Mouse (Mus musculus) kidney, postnatal 10 days (tissue): ENCODE results near the gene Lars2.
"Not testable (repeated sequence)": the region's sequence is repeated elsewhere in the genome, so short reads cannot be mapped to it uniquely, and the experiment has no call there.

Experiments used
- DNase-seq: peaks from one replicate; pipeline ENCODE4 v3.0.0; 2021; ENCODE audit warnings: mixed read lengths

Lars2 gene

GRCm38 (mm10) chr9:123366708-123367385 lies at the start of gene Lars2:
Lars2 (plus strand) TSS chr9:123366927.
- DNase-seq = peak; percentile 96

DNA sequence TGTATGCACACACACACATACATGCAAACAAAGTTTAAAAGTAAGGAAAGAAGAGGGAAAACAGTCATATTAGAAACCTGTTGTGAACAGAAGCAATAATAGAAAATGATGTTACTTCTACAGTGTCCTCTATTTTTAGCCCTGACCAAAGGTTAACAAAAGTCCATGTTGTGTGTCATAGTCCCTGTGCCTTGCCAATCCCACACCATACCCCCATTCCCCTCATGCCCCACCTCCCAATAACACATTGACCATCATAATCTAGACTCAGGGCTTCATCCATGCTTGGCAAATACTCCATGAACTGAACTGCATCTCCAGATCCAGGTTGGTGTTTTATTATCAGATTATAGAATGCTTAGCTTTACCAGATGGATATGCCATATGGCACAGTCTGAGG lies 40.6 kb upstream of the Lars2 start:
- no peak for DNase-seq

- no peak for DNase-seq
Measured at GRCm38 (mm10) chr9:123328336-123328735, 38.4 kb upstream of the Lars2 start.

GRCm38 (mm10) chr9:123329831-123330230 lies 36.9 kb upstream of the Lars2 start:
- DNase-seq = peak; percentile 13

DNA sequence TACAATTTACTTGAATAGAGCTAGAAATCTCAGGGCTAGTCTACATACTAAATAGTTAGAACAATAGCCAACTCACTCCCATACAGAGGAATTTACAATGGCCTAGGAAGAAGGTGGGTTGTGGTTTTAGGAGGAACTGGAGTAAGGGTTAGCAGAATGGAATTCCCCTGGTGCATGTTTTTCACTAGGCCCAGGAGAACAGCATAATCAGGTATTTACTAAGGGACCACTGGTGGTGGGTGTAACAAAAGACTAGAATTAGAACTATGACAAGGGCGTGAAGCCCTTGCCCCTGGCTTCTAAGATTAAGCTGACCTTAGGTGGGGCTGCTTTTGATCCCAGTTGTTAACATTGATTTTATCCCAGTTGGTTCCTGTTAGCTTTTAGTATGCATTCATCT lies 36.5 kb upstream of the Lars2 start:
- not testable (repeated sequence) for DNase-seq

DNA sequence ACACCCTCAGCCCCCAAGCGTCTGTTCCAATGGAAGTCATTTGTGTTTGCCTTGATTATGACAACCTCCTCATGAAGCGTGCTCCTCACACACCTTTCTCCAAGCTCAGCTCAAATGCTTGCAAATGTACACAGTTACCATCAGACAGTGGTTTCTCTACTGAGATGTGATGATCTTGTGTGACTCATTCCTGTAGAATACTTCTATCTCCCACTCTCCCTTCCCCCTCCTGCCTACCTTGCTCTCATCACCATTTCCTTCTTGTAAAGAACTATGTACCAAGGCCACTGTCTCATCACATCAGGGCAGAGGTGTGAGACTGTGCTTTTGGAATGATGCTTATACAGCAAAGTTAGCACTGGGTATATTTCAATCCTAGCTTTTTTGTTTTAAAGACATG lies 33.2 kb upstream of the Lars2 start:
- no peak for DNase-seq

- no peak for DNase-seq
Measured at GRCm38 (mm10) chr9:123335044-123335670, 31.6 kb upstream of the Lars2 start.

- DNase-seq = peak; percentile 11
Measured at GRCm38 (mm10) chr9:123339651-123340144, 27.0 kb upstream of the Lars2 start.

DNA sequence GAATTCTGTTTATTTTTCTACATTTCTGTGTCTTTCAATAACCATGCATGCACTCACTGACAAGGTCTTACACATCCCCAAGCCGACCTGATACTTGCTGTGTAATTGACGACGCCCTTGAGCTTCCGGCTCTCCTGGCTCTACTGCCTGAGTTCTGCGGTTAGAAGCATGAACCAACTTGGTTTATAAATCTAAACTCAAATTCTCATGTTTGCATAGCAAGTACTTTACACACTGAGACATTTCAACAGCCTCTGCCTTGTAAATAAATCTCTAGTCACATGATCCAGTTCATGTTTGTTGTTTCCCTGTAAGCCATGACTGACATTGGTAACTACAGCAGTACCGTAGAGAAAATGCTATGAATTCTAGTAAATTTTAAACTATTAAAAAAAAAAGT lies 25.5 kb upstream of the Lars2 start:
- DNase-seq = no peak

DNA sequence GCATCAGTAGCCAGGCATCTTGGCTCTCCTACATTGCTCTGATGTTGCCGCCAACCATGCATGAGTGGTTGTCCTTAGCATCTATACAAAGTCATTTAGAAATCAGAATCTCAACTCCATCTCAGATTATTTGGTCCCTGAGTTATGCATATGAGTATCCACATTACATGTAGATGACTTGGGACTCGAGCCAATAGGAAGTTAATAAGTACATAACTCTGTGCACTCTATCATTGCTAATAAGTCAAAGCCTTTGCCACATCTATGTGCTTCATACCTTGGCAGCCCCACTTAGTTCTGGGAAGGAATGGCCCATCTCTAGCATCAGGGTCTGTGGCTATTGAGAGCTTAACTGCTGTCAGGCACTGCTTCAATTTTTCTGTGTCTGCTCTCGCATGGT lies 23.7 kb upstream of the Lars2 start:
- DNase-seq = peak; percentile 12

DNA sequence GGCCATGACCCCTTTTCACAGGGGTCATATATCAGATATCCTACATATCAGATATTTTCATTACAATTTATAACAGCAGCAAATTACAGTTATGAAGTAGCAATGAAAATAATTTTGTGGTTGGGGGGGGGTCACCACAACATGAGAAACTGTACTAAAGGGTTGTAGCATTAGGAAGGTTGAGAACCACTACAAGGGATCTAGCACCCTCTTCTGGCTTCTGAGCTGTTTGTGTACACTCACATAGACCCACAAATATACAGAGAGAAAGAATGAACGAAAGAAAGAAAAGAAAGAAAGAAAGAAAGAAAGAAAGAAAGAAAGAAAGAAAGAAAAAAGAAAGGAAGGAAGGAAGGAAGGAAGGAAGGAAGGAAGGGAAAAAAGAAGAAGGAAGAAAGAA lies 17.4 kb upstream of the Lars2 start:
- not testable (repeated sequence) for DNase-seq

DNA sequence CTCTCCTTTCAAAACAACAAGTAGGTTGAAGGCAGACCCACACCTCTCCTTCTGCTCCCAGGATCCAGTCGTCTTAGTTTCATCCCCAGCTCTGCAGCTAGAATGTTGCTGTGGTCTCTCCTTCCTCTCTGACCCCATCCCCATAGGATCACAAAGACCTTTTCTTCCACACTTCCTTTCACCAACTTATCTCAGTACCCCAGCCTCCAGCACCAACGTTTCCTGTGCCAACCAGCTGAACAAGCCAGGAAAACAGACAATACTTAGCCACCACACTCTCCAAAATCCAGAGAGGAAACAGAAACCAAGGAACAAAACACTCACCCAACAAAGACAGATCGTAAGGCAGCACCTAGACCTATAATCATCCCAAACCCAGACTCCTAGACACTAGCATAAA lies 6.7 kb upstream of the Lars2 start:
- no peak for DNase-seq

DNA sequence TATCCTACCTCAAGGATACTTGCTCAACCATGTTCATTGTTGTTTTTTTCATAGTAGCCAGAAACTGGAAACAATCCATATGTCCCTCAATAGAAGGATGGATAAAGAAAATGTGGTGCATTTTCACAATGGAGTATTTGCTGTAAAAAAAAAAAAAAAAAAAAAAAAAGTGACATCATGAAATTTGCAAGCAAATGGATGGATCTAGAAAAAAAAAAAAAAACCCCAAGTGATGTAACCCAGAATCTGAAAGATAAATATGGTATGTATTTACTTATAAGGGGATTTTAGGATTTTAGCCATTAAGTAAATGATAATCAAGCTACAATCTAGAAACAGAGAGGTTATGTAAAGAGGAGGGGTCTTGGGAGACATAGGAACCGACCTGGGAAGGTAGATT lies 1.4 kb upstream of the Lars2 start:
- no peak for DNase-seq

DNA sequence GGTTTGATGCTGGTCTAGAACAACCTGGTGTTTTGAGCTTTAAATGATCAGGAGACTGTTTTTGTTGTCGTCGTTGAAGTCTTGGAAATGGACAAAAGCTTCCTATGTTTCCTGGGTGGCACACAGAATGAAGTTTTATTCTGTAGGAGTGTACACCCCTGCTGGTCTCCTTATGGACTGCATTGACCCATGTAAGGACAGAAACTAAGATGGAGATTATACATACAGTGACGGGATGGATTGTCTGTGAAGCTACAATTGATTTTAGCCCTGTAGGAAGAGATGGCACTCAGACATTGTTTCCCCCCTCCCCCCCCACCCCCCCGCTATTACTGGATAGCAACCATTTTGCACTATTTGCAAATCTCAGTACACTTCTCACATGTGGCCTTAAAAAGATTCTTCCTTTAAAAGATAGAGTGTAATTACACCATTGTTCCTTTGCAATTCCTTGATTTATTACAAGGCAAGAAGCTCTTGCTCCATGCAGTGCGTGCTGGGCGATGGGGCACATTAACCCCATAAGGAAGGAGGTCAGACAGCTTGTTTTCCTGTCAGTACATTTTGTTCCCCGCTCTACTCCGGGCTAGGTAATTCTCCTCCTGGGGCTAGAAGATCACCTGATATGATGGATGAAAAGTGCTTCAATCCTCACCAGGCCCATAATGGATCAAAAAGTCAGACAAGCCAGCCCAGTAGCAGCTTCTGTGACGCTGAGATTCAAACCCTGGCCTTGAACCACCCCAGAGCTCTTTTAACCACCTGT lies 602 bp upstream of the Lars2 start:
- no peak for DNase-seq

DNA sequence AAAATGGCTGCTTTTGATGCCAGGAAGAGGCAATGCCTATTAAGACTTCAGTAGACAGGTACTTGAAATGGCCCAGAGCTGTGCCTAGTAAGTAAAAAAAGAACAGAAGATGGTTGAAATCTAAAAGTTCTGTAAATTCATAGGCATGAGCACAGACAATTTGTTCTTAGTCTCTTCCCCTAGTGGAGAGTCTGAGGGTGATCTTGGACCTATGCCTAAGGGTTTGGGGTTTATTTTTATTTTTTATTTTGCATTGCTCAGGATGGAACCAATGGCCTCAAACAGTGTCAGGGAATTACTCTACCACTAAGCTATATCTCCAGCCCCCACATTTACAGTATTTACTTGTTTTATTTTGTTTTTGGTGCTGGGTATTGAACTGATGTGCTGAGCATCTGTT lies 909 bp downstream of the Lars2 start:
- no peak for DNase-seq

GRCm38 (mm10) chr9:123382399-123382798 lies 15.7 kb downstream of the Lars2 start:
- DNase-seq = no peak

- no peak for DNase-seq
Measured at GRCm38 (mm10) chr9:123384696-123385095, 18.0 kb downstream of the Lars2 start.

GRCm38 (mm10) chr9:123385352-123386198 lies 18.8 kb downstream of the Lars2 start:
- no peak for DNase-seq

- DNase-seq = no peak
Measured at GRCm38 (mm10) chr9:123386347-123386746, 19.6 kb downstream of the Lars2 start.

DNA sequence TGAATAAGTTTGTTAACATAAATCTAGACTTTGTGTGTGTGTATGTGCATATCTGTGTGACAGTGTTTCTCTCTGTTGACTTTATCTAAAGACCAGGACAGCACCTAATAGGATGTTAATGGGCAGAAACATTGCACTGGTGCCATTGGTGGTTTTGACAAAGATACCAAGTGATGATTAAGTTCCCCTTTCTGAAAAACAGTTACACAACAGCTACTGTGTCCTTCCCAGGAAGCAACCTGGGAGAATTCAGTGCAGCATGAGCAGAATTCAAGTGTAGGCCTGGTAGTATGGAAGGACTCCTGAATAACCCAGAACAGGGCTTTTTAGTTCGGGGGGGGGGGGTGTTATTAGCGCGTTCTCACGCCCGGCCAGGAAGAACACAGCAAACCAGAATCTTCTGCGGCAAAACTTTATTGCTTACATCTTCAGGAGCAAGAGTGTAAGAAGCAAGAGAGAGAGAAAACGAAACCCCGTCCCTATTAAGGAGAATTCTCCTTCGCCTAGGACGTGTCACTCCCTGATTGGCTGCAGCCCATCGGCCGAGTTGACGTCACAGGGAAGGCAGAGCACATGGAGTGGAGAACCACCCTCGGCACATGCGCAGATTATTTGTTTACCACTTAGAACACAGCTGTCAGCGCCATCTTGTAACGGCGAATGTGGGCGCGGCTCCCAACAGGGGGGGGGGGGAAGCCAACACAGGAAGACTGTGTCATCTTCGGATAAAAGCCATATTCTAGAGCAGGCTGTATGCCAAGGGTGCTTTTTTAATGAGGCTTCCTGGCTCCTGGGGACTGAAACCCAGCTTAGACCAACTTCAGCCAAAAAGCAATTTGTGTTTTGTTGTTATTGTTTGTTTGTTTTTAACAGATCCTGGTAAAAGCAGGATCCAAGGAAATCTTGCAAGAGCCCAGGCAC lies 21.6 kb downstream of the Lars2 start:
- DNase-seq = not testable (repeated sequence)

DNA sequence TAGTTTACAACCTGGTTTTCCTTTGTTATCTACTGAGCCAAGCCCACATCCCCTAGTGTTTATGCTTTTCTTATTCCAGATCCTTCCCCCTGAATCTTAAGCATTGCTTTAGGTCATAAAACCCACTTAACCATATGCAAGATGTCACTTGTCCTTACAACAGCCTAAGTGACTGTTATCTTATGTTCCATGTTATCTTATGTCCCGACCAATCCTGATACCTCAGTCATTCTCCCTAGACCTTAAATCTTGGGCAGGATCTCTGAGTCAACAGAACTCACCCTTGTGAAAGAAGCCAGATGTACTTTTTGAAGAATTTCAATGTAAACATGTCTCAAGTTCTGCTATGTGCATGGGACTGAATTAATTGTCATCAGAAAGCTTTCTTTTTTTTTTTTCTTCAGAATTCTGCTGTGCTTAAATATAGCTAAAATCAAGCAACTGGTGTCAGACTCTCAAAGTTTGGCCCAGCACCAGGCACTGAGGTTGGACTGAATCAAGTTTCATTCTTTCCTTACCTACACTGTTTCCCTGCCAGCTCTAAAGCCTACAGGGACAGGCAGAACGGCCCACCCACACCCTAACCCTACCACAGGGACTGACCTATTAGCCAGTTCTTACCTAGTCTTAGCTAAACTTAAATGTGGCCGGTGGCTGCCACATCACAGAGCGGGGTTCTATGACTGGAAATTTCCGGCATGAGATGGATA lies 24.6 kb downstream of the Lars2 start:
- no peak for DNase-seq
